Mouse (Mus musculus) heart, adult 8-10 months (tissue): Measurements from ENCODE around the gene Bptf. TPM values are rescaled to one million over a fixed set of nuclear protein-coding genes. Genes with fewer than 3 reads are reported as not detected.
"Not testable (repeated sequence)": the region's sequence is repeated elsewhere in the genome, so short reads cannot be mapped to it uniquely, and the experiment has no call there.

Experiments
- DNase-seq: peaks from one replicate; pipeline ENCODE4 v3.0.0; 2022; ENCODE audit warnings: low spot score
- total RNA-seq, 4 experiments: library from RNA; stranded (reverse); gene quantifications; 2 replicates each; pipeline ENCODE4 v1.2.4; 2022

Bptf gene
- total RNA-seq, 4 experiments from 2014 or later = 24.8 to 30.3 (median 28.6) TPM

DNA sequence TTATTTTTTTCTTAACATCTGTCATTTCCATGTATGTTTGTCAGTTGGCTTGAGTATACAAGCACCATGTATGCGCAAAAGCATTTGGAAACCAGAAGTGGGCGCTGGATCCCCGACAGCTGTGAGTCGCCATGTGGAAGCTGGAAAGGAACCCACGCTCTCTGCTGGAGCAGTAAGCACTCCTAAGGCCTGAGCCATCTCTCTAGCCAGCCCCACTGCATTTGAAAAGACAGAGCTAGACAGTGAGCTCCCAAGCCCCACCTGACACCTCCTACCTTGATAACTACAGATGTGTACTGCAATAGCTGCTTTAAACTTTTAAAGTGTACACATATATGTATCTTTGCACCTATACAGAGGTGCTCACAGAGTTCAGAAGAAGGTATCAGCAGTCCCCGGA is 74.5 kb downstream of the Bptf start:
- DNase-seq = no peak

DNA sequence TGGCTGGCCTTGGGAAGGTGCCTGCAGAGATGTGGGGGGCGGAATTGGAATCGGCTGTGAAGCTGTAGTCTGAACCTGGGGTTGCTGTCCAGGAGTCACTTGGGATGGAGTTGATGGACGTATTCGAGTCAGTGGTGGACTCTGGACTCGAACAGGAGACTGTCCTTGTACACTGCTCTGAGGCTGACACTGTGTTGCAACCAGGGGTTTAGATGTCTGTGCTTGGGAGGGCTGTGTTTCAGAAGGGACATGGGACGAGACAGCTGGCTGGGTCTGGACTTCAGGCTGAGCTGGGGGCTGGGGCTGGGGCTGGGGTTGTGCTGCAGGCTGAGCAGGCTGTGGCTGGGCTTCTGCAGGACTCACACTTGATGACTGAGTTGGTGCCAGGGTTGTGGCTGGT is 77.1 kb downstream of the Bptf start:
- DNase-seq = no peak

DNA sequence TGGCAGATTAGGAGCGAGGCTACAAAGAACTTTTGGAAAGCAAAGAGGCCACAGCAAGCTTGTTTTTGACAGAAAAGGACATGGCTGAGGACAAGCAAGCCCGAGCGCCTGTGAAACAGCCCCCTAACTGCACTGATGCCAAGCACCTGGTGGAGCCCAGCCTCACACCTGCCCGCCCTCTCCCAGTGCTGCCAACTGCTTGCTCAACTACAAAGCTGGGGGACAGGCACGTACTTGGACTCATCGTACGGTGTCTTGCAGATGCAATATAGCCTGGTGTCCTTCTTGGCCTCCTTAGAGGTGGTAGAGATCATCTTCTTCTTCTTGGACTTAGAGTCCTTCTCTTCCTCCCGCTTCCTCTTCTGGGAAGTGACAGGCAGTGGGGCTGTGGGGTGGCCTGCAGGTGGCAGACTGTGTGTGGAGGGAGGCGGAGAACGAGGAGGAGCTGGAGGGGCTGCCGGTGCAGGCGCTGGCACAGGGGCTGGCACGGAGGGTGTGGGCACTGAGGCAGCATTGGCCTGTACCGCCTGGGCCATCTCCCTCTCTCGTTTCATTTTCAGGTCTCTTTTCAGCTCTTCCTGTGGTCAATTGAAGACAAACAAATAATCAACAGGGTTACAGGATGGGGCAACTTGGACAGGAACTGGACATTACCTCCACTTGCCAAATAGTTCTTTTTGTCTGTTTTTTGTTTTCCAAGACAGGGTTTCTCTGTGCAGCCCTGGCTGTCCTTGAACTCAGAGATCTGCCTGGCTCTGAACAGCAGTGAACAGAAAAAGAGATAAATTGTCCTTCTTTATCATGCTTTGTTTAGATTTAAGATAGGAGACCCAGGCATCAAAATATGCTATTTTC is 84.9 kb downstream of the Bptf start:
- DNase-seq = no peak

DNA sequence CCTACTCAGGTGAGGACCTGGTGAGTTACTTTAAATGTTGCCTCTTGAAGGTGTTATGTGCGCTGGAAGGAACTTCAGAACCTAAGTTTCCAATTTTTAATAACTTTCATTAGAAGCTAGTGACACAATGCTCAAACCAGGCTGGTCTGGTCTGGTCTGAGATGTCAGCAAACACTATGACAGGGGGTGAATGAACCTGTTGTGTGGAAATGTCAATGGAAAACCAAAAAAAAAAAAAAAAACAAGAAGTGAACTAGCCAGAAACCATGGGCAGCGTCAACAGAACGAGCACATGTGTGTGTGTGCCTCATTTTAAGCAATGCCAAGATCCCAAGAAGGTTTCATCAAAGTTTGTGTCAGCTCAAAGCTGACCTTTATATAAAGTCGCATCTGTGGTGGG is 86.4 kb downstream of the Bptf start:
- no peak for DNase-seq

GRCm38 (mm10) chr11:107044321-107044720 is 87.6 kb downstream of the Bptf start:
- DNase-seq = peak; percentile 50

DNA sequence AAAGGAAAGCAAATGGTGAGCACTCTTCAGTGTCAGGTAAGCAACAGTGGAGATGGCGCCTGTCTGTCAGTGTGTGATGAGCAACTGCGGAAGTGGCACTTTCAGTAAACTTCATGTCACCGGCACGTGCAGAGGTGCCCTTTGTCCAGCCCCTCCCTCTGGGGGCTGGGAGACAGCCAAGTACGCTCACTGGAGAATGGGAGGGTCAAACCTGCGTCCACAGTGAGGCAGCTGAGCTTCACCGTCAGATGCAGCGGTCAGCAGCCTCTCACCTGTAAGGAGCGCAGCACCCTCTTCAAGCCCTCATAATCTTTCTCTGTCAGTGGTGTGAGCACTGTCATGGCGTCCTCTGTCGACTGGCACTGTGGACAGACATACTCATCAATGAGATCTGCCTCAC is 88.6 kb downstream of the Bptf start:
- no peak for DNase-seq

DNA sequence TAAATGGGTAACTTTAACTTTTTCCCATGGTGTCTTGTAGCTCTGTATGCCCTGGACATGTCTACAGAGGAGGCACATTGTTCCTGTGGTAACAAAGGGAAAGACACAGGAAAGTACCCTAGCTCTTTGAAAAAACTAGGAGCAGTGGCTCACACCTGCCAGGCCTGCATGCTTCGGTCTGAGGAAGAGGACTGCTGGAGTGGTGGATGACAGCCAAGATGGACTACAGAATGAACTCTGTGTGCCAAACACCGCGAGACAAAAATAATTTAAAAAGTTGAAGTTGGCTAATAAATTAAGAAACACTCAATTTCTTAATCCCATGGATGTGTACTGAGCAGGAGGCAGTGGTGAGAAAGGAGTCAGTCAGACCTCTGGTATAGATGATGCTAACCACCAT is 90.5 kb downstream of the Bptf start:
- DNase-seq = no peak

GRCm38 (mm10) chr11:107039417-107039816 is 92.5 kb downstream of the Bptf start:
- no peak for DNase-seq

DNA sequence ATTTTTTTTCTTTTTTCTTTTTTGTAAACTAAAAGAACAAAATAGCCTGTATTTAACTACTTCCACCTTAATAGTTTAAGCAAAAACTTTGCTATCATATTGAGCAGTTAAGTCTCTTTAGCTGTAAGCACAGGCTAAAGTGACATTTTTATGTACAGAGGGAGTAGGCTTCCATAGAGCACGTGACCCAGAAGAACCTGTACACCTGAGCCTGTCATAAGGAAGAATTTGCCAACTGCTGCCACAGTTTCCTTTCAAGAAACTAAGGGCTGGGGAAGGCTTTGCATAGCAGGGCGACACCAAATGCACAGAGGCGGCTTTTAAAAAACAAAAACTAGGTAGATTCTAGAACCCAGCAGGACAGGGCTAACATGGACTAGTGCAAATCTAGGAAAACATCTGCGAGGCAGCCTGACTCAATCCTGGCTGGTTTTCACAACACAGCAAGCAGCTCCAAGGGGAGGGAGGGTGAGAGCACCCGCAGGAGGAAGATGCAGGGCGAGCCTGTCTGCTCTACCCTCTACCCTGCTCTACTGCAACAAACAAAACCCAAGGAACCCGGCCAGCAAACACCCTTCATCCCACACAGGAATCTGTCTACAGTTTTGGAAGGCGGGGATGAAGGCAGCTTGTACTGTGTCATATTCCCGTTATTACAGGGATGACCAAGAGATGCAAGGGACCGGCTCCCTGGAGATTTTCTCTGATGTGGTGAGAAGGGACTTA is 97.7 kb downstream of the Bptf start:
- no peak for DNase-seq

DNA sequence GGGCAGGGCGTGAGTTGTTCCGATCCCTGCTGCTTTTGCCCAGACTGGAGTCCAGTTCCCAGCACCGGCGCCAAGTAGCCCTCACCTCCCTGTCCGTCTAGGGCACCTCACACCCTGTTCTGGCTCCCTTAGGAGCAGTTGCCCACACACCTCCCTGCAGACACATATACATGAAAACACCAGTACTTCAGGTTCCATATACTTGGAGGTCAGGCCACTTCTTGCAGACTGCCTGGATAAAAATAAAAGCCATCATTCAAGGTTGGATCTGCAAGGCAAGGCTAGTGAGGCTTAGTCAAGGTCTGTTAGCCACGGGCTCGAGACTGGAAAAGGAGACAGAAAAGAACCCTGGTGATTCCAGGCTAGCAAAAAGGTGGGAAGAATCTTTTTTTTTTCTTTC is 100.3 kb downstream of the Bptf start:
- no peak for DNase-seq

DNA sequence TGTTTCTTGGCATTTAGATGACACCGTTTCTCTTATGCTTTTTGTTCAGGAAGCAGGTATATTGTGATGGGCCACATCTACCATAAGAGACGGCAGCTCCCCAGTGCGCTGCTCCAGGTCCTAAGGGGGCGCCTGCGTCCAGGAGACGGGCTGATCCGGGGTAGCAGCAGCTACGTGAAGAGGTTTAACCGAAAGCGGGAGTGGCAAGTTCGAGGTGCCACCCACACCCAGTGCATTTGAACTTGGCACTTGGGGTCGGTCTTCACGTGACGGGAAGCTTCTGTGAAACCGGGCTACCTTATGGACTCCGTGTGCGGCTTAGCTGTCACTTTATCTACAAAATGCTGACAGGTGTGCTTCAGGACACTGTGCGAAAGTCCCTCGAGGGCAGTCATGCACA is 102.4 kb downstream of the Bptf start:
- no peak for DNase-seq

DNA sequence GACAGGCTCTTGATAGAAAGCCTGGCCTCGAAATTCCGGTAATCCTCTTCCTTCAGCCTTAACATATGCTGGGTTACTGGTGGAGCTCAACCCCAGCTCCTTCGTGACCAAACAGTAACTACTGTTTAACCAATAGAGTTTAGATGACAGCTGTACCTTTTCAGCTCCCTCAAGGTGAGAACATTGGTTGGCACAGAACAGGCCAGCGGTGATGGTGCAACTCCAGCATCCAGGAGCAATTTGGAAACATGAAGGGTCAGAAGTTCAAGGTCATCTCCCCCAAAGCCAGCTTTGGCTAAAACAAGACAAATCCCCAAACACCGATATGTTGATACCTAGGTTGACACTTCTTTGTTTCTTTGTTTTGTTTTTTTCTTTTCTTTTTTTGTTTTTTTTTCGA is 103.2 kb downstream of the Bptf start:
- DNase-seq = no peak

DNA sequence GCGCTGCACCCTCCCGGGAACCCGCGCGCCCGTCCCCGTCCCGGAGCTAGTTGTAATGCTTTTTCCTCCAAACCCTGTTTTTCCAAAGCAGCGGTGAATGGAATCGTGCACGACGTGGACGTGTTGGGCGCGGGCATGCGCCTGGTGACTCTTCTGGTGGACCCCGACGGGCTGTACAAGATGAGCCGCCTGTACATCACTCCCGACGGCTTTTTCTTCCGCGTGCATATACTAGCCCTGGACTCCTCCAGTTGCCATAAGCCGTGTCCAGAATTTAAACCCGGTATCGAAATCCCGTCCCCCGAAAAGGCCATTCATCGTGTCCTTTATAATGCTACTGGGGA is 103.7 kb downstream of the Bptf start:
- no peak for DNase-seq

DNA sequence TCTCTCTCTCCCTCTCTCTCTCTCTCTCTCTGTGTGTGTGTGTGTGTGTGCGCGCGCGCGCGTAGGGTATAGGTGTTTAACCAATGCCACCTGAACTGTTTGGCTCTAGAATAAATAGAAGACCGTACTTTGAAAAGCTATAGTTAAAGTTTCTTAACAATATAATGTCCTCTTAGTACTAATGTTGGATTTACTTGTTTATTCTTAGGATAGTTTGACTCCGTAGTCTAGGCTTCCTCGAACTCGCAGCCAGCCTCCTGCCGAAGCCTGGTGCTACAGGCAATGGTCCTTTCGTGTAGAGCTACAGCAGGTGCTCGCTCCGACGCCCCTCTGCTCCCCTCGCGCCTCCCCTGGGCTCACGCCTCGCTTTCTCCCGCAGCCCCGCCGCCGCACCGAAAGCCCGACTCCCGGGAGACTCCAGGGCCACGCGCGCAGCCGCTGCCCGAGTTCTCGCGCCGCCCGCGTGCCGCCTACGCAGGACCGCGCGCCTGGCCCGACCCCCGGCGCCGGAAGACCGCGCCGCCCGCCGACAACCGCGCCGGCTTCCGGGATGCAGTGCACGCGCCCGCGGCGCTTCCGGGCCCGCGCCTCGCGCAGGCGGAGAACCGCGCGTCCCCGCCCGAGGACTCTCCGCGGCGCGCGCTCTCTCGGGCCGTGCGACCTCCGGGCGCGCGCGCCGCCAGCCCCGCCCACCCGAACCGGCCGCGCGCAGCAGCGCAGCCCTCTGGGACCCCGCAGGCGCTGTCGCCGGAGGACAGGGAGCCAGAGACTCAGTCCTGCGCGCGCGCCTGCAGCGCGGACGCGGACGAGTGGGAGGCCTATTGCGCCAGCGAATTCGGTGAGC is 104.3 kb downstream of the Bptf start:
- peak; percentile 77 for DNase-seq

DNA sequence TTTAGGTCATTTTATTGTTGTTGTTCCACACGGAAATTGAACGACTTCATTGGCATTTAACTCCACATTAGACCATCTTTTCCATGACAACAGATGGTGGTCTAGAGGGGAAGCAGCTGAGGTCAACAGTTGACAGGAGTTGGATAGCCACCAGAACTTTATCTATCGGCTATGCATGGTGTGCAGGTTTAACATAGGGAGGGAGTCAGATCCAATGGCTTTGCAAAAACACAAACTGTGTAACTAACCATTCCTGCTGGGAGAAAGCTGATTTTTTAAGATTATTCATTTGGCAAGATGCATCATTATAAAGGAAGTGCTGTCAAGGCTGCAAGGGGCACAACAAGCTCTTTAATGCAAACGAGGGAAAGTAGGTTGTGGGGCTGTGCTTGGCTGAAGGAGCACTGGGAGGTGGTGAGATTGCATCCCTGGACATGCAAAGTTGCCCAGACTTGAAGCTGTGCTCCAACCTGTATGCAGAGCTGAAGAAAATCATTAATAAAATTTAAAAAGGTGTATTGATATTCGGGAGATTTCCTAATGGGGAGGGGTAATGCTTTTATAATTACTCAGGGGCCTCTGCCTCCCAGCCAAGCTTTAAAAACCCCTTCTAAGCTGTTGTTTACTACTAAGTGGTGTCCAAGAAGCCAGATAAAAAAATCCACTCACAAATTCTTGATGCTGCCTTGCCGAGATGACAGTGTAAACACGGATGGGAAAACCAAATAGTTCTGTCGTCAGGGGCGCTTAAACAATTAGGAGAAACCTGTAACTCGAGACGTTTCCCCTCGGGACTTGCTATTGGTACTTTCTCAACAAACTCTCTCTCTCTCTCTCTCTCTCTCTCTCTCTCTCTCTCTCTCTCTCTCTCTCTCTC is 105.1 kb downstream of the Bptf start:
- no peak for DNase-seq

GRCm38 (mm10) chr11:107025411-107026321 is 106.3 kb downstream of the Bptf start, which contains the start of gene 1810010H24Rik:
1810010H24Rik (plus strand) TSS chr11:107025681.
- DNase-seq = no peak

DNA sequence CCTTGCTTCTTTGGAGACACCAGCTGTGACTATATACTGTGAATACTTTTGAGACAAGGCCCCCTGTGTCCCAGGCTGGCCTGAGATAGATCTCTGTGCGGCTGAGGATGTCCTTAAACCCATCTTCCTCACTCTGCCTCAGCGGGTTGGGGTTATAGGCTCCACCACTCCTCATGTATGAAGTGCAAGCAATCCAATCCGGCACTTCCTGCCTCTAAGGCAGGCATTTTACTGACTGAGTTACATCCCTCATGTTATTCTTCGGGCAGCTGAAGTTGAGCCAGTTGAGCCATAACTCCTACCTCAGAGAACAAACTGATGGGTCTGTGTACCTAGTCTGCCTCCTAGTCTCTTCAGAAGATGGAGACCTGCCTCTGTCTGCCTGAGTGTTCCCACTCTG is 107.5 kb downstream of the Bptf start:
- DNase-seq = no peak

- DNase-seq = no peak
Observed at GRCm38 (mm10) chr11:107022050-107022683, 109.8 kb downstream of the Bptf start.

DNA sequence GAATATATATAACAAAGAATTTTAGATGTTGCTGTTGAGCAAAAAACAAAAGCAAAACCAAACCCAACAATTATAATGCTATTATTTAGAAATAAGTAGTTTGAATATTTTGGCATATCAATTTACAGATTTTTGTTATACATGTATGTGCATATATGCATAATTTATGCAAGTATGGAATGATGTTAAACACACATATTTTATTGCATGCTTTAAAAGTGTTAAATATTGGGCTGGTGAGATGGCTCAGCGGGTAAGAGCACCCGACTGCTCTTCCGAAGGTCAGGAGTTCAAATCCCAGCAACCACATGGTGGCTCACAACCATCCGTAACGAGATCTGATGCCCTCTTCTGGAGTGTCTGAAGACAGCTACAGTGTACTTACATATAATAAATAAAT is 112.2 kb downstream of the Bptf start:
- DNase-seq = not testable (repeated sequence)

- no peak for DNase-seq
Observed at GRCm38 (mm10) chr11:107019318-107019717, 112.6 kb downstream of the Bptf start.
